Comparison of ENCODE assay signal across 9 mouse cellular contexts in genomic region chr4:131397161-131397560, GRCm38 (mm10).
"Had no signal": no experiment of that assay in that cellular context is flagged by ENCODE, and none has a peak within 500 bp of the region (broad histone marks: within the 10 kb centered on the region; RNA-seq: fewer than 3 reads in every experiment).

No protein-coding gene starts in this region.

- DNase-seq: kidney, postnatal 25 days; layer of hippocampus, postnatal 36 days; liver, embryonic 13.5 days; lung, adult 2 months; lung, postnatal 14 days; lung, postnatal 4 days; midbrain, embryonic 14.5 days; thymus, adult 18-20 months; thymus, postnatal 36 days had no signal
